Mouse (Mus musculus): Measurements from ENCODE around the gene Serpine2. TPM values are rescaled to one million over a fixed set of nuclear protein-coding genes. Genes with fewer than 3 reads are reported as not detected.

The Serpine2 gene
- polyA plus RNA-seq (2014; fragmentation: Nextera tagmentation; extraction: Ambion mirVana): 91.7 and 103 TPM in 2 replicates

DNA sequence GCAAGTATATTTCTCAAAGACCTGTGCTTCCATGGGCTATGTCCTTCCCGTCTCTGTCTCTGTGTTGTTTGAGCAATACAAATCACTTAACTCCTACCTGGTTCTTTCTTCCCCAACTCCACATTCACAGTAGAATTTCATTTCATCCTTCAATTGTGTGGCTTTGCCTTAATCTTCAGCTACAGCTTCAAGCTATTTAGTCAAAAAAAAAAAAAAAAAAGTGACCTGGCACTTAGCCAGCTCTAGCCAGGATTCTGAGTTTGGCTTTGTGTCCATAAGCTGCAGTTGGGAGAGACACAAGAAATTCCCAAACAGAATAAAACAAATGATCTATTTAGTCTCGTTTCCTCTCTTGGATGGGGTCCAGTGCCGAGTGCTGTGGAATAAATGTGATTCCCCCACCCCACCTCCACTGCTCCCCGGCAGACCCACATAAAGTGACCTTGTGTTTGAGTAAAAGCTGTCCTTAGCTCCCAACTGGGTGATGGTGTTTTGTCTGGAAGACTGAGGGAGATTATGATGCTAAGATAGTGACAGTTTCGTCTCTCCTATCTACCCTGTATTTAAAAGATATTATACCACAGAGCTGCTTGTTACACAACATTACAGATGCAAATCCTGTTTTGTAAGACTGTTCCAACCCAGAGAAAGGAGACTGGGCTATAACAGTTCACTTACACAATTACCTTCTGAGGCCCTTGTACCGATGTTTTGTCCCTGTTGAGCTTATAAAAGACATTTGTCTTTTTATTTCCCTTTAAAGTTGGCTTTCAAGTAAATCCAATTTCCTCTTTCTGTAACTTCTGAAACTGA is at the start of gene Serpine2:
Gene Serpine2 (minus strand): TSS at position 51 of the 813 bp plus-strand sequence.
- H3K4me2 ChIP-seq (replicated peaks; ENCODE audit: low read depth, low read length): no peak within 1 kb of the TSS
- H3K36me3 ChIP-seq (ENCODE audit: control insufficient read depth, insufficient read depth, low read length): no peaks in the 10 kb centered on the region
- DNase-seq (ENCODE audit: low spot score): peak; percentile 12
- no peak within 1 kb of the TSS for H3K4me3 ChIP-seq (ENCODE audit: low read depth, low read length)
- H3K27me3 ChIP-seq (ENCODE audit: control insufficient read depth, insufficient read depth, low read length): peaks cover 3% of the 10 kb centered on the region; the same call in 1 of the 2 replicates
- H3K9me3 ChIP-seq (ENCODE audit: control insufficient read depth, low read length): no peaks in the 10 kb centered on the region
- no peak for ATAC-seq (ENCODE audit: low FRiP score)
- no peak within 1 kb of the TSS for H3K9ac ChIP-seq (ENCODE audit: low read depth, low read length)
- 59% methylated on average over 6 of the region's 6 CpGs for WGBS
- H3K4me1 ChIP-seq (replicated peaks; ENCODE audit: control insufficient read depth, insufficient read depth, low read length): 0 out of 2 replicates have a peak, but pooled peaks cover 4% of the 10 kb centered on the region
- no peak within 1 kb of the TSS for H3K27ac ChIP-seq (ENCODE audit: low read depth, low read length)

DNA sequence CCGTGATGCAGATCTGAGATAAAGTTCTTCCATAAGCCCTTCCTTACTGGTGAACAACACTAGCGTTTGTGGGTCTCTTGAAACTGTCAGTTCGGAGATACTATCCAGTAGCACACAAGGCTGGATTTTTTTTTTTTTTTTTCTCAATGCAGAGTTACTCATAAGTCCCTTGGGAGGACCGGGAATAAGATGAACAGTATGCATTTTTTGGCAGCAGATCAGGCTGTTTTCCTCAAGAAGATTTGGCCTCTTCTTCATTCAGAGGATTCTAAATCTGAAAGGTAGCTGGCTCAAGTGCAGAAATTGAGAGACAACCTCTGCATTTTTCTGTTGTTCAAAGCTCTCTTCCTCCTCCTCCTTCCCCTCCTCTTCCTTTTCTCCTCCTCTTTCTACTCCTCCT is 46.8 kb upstream of the Serpine2 start:
- Histone ChIP-seq H3K27ac (ENCODE audit: low read depth, low read length) (no peak overlapping the region), H3K4me3 (ENCODE audit: low read depth, low read length) (no peak overlapping the region), H3K4me2 (replicated peaks; ENCODE audit: low read depth, low read length) (no peak overlapping the region), H3K27me3 (ENCODE audit: control insufficient read depth, insufficient read depth, low read length) (no peaks in the 10 kb centered on the region), H3K9ac (ENCODE audit: low read depth, low read length) (no peak overlapping the region), H3K4me1 (replicated peaks; ENCODE audit: control insufficient read depth, insufficient read depth, low read length) (no peaks in the 10 kb centered on the region), H3K9me3 (ENCODE audit: control insufficient read depth, low read length) (no peaks in the 10 kb centered on the region), H3K36me3 (ENCODE audit: control insufficient read depth, insufficient read depth, low read length) (no peaks in the 10 kb centered on the region)
- ATAC-seq (ENCODE audit: low FRiP score) (no peak), DNase-seq (ENCODE audit: low spot score) (no peak)
- 87% methylated on average over 4 of the region's 4 CpGs for WGBS

DNA sequence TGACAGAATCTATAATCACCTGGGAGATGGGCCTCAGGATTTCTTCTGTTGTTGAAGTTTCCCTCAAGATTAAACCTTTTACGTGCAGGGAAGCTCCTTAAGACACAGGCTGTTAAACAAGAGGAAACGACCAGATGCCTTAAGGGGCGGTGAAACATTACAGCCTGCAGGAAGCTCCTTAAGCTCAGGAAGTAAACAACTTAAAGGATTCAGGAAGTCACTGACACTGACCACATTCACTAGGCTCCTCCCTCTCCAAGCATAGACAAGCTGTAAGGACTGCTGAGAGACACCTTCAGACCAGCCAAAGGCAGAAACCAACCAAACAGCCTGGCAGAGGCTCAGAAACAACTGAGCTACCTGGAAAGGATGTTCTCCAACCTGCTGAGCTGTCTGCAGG is 44.3 kb upstream of the Serpine2 start:
- Histone ChIP-seq H3K4me2 (replicated peaks; ENCODE audit: low read depth, low read length) (no peak overlapping the region), H3K9me3 (ENCODE audit: control insufficient read depth, low read length) (no peaks in the 10 kb centered on the region), H3K27ac (ENCODE audit: low read depth, low read length) (no peak overlapping the region), H3K36me3 (ENCODE audit: control insufficient read depth, insufficient read depth, low read length) (no peaks in the 10 kb centered on the region), H3K9ac (ENCODE audit: low read depth, low read length) (no peak overlapping the region), H3K27me3 (ENCODE audit: control insufficient read depth, insufficient read depth, low read length) (no peaks in the 10 kb centered on the region), H3K4me1 (replicated peaks; ENCODE audit: control insufficient read depth, insufficient read depth, low read length) (no peaks in the 10 kb centered on the region), H3K4me3 (ENCODE audit: low read depth, low read length) (no peak overlapping the region)
- WGBS: 84% methylated on average over 3 of the region's 3 CpGs
- ATAC-seq (ENCODE audit: low FRiP score): no peak
- DNase-seq (ENCODE audit: low spot score): no peak

DNA sequence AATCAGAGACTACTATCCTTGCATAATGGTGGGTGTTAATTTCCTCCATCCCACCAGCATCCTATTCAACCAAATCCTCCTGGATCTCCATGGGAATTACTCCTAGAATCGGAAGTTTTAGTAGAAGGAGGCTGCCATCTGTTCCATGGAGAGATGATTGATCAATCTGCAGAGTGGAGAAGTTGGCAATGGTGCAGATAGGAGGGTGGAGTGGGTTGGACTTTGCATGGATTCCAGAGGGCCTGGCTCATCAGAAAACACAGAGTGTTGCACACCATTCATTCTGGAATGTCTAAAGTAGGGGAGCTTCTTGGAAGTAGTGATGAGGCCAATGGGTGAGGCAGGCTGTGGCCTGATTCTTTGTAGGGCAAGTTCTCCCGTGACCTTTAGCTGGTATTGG is 41.9 kb upstream of the Serpine2 start:
- WGBS: 82% methylated on average over 2 of the region's 2 CpGs
- no peak overlapping the region for H3K9ac ChIP-seq (ENCODE audit: low read depth, low read length)
- no peaks in the 10 kb centered on the region for H3K27me3 ChIP-seq (ENCODE audit: control insufficient read depth, insufficient read depth, low read length)
- H3K4me3 ChIP-seq (ENCODE audit: low read depth, low read length): no peak overlapping the region
- H3K4me1 ChIP-seq (replicated peaks; ENCODE audit: control insufficient read depth, insufficient read depth, low read length): no peaks in the 10 kb centered on the region
- no peaks in the 10 kb centered on the region for H3K36me3 ChIP-seq (ENCODE audit: control insufficient read depth, insufficient read depth, low read length)
- DNase-seq (ENCODE audit: low spot score): no peak
- no peak for ATAC-seq (ENCODE audit: low FRiP score)
- no peak overlapping the region for H3K4me2 ChIP-seq (replicated peaks; ENCODE audit: low read depth, low read length)
- no peaks in the 10 kb centered on the region for H3K9me3 ChIP-seq (ENCODE audit: control insufficient read depth, low read length)
- H3K27ac ChIP-seq (ENCODE audit: low read depth, low read length): no peak overlapping the region

DNA sequence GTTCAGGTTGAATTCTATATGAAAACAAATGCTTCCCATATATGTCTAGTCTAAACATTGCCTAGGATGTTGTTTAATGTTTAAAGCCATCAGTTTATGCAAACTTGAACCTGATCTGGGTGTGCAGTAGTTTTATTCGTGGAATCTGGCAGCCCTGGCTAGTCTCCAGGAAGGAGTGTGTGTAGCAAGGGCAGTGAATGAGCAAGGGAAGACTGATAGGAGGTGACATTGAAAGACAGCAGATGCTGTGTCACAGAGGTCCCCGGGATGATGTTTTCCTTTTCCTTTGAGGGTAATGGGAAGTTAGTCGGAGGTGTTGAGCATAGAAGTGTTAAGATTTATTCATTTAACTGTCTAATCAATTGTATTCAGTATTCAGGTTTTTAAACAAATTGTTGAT is 21.7 kb upstream of the Serpine2 start:
- Histone ChIP-seq H3K36me3 (ENCODE audit: control insufficient read depth, insufficient read depth, low read length) (no peaks in the 10 kb centered on the region), H3K4me2 (replicated peaks; ENCODE audit: low read depth, low read length) (no peak overlapping the region), H3K4me3 (ENCODE audit: low read depth, low read length) (no peak overlapping the region), H3K27ac (ENCODE audit: low read depth, low read length) (no peak overlapping the region), H3K27me3 (ENCODE audit: control insufficient read depth, insufficient read depth, low read length) (no peaks in the 10 kb centered on the region), H3K9ac (ENCODE audit: low read depth, low read length) (no peak overlapping the region), H3K4me1 (replicated peaks; ENCODE audit: control insufficient read depth, insufficient read depth, low read length) (no peaks in the 10 kb centered on the region), H3K9me3 (ENCODE audit: control insufficient read depth, low read length) (no peaks in the 10 kb centered on the region)
- ATAC-seq (ENCODE audit: low FRiP score): no peak
- DNase-seq (ENCODE audit: low spot score): no peak
- WGBS: 74% methylated on average over 3 of the region's 3 CpGs

- Histone ChIP-seq H3K4me2 (replicated peaks; ENCODE audit: low read depth, low read length) (no peak overlapping the region), H3K4me1 (replicated peaks; ENCODE audit: control insufficient read depth, insufficient read depth, low read length) (no peaks in the 10 kb centered on the region), H3K27ac (ENCODE audit: low read depth, low read length) (no peak overlapping the region), H3K9me3 (ENCODE audit: control insufficient read depth, low read length) (no peaks in the 10 kb centered on the region), H3K4me3 (ENCODE audit: low read depth, low read length) (no peak overlapping the region), H3K9ac (ENCODE audit: low read depth, low read length) (no peak overlapping the region), H3K36me3 (ENCODE audit: control insufficient read depth, insufficient read depth, low read length) (no peaks in the 10 kb centered on the region), H3K27me3 (ENCODE audit: control insufficient read depth, insufficient read depth, low read length) (no peaks in the 10 kb centered on the region)
- DNase-seq (ENCODE audit: low spot score) (no peak), ATAC-seq (ENCODE audit: low FRiP score) (peak; percentile 49; the same call in 1 of the 2 replicates)
- 57% methylated on average over 3 of the region's 3 CpGs for WGBS
These were observed 13.8 kb upstream of the Serpine2 start for GRCm38 (mm10) chr1:79874741-79875140.

DNA sequence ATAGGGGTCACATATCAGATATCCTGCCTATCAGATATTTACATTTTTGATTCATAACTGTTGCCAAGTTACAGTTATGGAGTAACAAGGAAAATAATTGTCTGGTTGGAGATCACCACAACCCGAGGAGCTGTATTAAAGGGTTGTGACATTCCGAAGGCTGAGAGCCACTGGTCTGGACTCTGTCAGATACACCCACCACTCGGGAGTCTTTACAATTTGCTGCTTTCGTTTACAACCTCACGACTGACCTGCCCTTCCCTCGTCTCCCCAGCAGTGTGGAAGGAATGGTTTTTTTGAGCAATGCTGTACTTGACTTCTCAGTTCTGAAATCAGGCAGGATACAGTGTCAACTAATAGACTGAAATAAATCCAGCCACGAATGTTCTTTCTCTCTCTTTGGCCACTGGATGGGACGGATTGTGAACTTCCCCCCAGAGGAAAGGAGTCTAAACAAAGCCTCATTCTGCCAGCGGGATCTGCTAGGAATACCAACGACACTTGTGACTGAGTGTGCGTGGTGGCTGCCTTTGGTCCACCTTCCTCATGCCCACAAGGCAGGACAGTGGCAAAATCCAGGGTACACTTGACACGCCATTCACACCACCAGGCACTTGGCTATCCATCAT is 455 bp downstream of the Serpine2 start:
- H3K27me3 ChIP-seq (ENCODE audit: control insufficient read depth, insufficient read depth, low read length): peaks cover 3% of the 10 kb centered on the region; the same call in 1 of the 2 replicates
- DNase-seq (ENCODE audit: low spot score) (peak; percentile 11), ATAC-seq (ENCODE audit: low FRiP score) (no peak)
- 0 out of 2 replicates have a peak, but pooled peaks cover 4% of the 10 kb centered on the region for H3K4me1 ChIP-seq (replicated peaks; ENCODE audit: control insufficient read depth, insufficient read depth, low read length)
- no peaks in the 10 kb centered on the region for H3K36me3 ChIP-seq (ENCODE audit: control insufficient read depth, insufficient read depth, low read length)
- no peak overlapping the region for H3K4me3 ChIP-seq (ENCODE audit: low read depth, low read length)
- H3K27ac ChIP-seq (ENCODE audit: low read depth, low read length): no peak overlapping the region
- no peak overlapping the region for H3K4me2 ChIP-seq (replicated peaks; ENCODE audit: low read depth, low read length)
- no peak overlapping the region for H3K9ac ChIP-seq (ENCODE audit: low read depth, low read length)
- no peaks in the 10 kb centered on the region for H3K9me3 ChIP-seq (ENCODE audit: control insufficient read depth, low read length)
- WGBS: 58% methylated on average over 12 of the region's 12 CpGs

- peaks cover 3% of the 10 kb centered on the region; the same call in 1 of the 2 replicates for H3K27me3 ChIP-seq (ENCODE audit: control insufficient read depth, insufficient read depth, low read length)
- 0 out of 2 replicates have a peak, but pooled peaks cover 4% of the 10 kb centered on the region for H3K4me1 ChIP-seq (replicated peaks; ENCODE audit: control insufficient read depth, insufficient read depth, low read length)
- 88% methylated on average over 5 of the region's 5 CpGs for WGBS
- DNase-seq (ENCODE audit: low spot score): peak; percentile 4
- no peaks in the 10 kb centered on the region for H3K9me3 ChIP-seq (ENCODE audit: control insufficient read depth, low read length)
- H3K4me2 ChIP-seq (replicated peaks; ENCODE audit: low read depth, low read length): no peak overlapping the region
- no peak overlapping the region for H3K27ac ChIP-seq (ENCODE audit: low read depth, low read length)
- ATAC-seq (ENCODE audit: low FRiP score): no peak
- H3K36me3 ChIP-seq (ENCODE audit: control insufficient read depth, insufficient read depth, low read length): no peaks in the 10 kb centered on the region
- H3K4me3 ChIP-seq (ENCODE audit: low read depth, low read length): no peak overlapping the region
- H3K9ac ChIP-seq (ENCODE audit: low read depth, low read length): no peak overlapping the region
These were observed 1.0 kb downstream of the Serpine2 start for GRCm38 (mm10) chr1:79859975-79860374.
